Mouse (Mus musculus) T-helper 17 cell (primary cell): ENCODE measurements around the gene Ppp2r2c.
"Not testable (repeated sequence)": the region's sequence is repeated elsewhere in the genome, so short reads cannot be mapped to it uniquely, and the experiment has no call there.

Experiments
- in situ Hi-C, 2 experiments: fragments of 300-600 bp; cut with MboI, MseI; formaldehyde crosslinking; loops; 1 replicate in 1 of 2; 2 replicates in 1 of 2; pipeline ENCODE4 v1.15.1; 2025; ENCODE audit warnings: high pct_unique_total_duplicates in 2 of 2

Gene Ppp2r2c

DNA sequence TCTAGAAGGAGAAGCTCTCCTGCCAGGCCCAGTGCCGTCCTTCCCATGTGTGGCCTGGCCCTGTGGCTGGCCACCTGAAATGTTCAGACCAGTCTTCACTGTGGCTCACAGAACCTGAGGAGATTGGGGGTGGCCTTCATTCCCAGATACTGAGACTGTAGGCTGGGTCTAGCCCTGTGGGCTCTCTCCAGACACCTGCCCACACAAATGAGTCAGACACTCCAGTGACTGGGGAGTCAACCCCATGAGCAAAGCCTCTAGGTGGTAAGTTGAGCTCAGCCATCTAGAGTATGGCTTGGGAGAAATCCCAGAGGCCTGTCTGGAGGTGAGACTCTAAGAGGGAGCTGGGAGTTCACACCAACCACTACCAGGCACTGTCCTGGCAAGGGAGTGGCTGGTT is 53.6 kb downstream of the Ppp2r2c start:
- in situ Hi-C loops, result no loop called here

DNA sequence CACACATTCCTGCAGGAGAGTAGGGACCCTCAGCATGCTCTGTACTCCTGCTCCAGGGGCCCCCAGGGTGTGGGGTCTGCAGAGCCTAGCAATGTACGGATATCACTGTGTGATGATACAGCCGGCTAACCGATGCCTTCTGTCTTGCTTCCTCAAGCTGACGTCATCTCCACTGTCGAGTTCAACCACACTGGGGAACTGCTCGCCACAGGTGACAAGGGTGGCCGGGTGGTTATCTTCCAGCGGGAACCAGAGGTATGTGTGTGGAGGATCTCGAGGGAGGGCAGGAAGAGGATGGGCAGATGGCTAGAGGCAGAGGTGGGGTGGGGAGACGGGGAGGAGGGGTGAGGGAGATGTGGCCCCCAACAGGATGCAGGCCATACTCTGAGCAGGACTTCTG is 54.5 kb downstream of the Ppp2r2c start:
- in situ Hi-C loops, result no loop called here

DNA sequence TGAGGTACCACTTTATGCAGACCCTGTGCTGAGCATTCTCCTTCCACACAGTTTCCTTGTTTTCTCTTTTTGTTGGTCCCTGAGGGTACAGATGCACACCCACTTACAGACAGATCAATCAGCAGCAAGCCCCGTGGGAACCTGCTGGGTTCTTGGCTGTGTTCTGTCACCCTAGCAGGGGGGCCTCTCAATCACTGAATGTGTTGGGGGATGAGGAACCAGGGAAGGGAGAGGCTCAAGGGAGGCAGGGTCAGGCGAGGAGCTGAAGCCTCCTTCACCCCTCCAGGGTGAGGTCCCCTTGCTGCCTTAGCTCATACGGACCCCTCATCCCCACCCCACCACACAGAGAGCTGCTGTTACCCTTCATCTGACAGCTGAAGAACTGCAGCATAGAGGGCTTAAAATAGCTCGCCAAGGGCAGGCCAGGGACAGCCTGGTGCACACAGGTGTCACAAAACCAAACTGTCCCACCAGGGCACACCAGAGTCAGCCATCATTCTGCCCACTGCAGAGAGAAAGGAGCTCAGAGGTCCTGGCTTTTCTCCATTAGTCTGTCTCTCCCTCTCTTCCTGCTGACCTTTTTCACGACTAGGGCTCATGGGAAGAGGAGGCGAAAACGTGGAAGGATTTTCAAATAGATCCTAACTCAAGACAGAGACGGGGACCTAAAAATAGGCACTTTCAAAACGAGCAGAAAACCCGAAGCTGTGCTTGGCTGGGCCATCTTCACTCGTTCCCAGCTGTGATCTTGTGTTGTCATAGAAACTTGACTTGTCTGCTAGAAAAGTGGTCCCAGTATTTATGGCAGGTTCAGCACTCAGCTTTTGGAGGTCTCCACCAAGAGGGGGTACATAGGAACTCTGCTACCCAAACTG is 55.8 kb downstream of the Ppp2r2c start:
- in situ Hi-C loops, result no loop called here

DNA sequence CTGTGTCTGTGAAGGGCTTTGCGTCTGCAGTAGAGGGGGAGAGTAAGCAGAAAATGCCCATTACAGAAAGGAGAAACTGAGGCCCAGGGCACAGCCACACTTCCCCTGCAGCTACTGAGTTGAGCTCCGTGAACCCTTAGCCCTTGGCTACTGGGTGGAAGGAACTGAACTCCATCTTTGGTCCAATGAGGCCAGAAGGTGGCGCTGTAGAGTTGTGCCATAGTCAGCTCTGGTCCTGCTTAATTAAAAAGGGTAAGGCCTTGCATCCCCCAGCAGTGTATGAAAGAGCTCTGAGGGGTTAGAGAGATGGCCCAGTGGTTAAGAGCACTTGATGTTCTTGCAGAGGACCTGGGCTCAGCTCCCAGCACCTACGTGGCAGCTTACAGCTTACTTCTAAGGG is 60.4 kb downstream of the Ppp2r2c start:
- in situ Hi-C loops, result no loop called here

- in situ Hi-C loops, result no loop called here
Observed at GRCm38 (mm10) chr5:36929376-36929775, 61.1 kb downstream of the Ppp2r2c start.

GRCm38 (mm10) chr5:36933383-36933782 is 65.1 kb downstream of the Ppp2r2c start:
- in situ Hi-C loops, result no loop called here

DNA sequence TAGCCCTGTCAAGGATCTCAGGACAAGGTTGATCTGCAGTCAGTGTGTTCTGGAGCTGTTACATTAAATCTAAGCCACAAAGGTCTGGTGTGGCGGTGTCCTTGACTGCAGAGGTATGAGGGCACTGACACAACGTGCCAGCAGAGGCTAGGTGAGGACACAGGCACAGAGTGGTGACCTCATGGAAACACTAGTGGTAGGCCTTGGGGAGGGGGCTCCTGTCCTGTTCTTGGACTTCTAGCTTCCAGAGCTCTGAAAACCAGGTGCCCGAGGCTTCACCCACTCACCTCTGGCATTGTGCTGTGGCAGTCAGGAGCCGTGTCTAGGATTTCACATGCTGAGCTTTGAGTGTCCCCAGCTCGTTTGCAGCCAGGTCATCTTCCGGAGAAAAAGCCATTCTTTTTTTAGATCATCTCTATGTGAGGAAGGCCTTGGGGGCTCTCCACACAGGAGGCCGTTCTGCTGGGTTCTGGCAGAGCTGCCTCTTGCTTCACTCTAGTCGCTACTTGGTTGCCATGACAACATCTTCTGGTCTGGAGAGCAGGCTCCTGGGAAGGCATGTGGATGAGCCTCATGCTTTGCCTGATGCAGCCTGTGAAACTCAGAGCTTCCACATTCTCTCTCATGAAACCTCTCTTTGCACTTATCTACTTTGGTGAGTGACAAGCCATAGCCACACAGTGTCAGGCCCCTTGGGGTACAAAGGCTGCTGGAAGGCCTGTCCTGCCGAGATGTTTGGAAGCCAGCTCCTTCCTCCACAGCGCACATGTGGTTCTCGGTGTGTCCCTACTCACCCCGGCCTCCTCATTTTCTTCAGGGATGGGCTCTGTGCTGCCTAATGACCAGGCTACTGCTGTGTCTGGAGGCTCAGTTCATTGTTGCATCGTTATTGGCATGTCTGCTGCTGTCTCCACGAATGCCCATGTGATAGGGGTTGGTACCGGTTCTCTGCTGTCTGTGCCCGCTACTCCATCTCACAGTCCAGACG is 67.5 kb downstream of the Ppp2r2c start:
- in situ Hi-C loops, result no loop called here

DNA sequence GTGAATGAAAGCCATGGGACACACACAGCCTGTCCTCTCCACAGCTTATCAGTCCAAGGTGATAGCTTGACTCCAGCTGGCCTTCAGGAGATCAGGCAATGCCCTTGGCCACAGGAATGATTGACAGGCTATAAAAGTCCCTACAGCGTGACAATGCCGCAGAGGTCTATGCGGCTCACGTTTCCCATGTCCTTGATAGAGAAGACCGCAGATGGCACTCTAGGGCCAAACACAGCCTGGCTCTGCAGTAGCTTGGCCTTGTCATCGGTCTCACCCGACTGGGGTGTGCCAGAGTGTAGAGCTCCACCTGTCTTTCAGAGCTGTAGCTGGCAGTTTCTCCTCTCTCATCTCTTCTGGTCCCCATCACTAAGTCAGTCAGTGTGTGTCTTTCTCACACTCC is 68.2 kb downstream of the Ppp2r2c start:
- in situ Hi-C loops, result no loop called here

DNA sequence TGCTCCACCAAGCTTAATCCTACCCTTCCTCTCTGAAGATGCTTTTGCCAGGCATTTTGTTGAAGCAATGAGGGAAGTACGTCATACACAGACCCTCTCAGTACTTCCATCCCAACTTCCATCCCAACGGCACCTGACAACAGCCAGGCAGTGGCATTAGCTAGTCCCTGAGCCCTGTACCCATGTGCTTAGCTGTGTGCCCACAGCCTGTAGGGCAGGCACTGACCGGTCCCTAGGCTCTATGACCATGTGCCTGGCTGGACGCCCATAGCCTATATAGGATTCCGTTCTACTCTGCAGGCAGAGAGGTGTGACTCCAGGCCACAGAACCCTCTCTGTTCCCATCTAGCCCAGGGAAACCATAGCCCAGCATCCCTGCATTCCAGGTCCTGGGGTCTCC is 69.7 kb downstream of the Ppp2r2c start:
- in situ Hi-C loops, result no loop called here

- in situ Hi-C loops, result not testable (repeated sequence)
Observed at GRCm38 (mm10) chr5:36938991-36939390, 70.7 kb downstream of the Ppp2r2c start.

DNA sequence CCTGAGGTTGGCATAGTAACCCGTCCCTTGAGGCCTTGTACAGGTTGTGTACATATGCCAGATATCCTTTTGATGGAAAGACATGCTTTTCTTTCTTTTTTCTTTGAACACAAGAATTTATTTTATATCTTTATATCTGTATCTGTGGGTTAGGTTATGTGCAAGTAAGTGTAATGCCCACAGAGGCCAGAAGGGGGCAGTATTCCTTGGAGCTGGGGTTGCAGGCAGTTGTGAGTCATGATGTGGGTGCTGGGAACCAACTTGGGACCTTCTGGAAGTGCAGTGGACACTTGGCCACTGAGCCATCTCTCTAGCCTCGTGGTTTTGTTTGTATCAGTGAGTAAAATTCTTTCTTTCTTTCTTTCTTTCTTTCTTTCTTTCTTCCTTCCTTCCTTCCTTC is 74.1 kb downstream of the Ppp2r2c start:
- in situ Hi-C loops, result no loop called here

GRCm38 (mm10) chr5:36944552-36944951 is 76.2 kb downstream of the Ppp2r2c start:
- in situ Hi-C loops, result no loop called here

- in situ Hi-C loops, result no loop called here
Observed at GRCm38 (mm10) chr5:36945102-36945701, 76.9 kb downstream of the Ppp2r2c start.

GRCm38 (mm10) chr5:36945713-36946112 is 77.4 kb downstream of the Ppp2r2c start:
- in situ Hi-C loops, result no loop called here

DNA sequence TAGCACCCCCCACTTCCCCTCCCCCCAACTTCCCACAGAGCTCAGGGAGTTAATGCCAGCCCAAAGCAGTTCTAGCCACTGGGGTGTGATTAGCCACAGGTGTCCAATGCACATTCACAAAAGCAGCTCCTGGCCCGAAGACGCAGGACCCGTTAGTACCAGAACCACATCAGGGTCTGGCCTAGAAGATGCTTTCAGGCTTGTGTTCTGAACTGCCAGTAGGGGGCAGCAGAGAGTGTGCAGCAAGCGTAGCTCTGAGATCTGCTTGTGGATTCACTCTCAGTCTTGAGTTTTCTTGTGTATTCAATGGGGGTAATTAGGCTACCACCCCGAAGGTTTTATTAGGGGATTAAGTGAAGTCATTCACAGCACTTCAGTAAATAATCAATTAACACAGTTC is 78.1 kb downstream of the Ppp2r2c start:
- in situ Hi-C loops, result no loop called here

GRCm38 (mm10) chr5:36948831-36949230 is 80.5 kb downstream of the Ppp2r2c start:
- in situ Hi-C loops, result no loop called here

- in situ Hi-C loops, result loop anchor here in 1 of 2 experiments (10.0 kb wide), 1 partner anchor 54 kb away; no protein-coding TSS in a partner anchor
Observed at GRCm38 (mm10) chr5:36950871-36951270, 82.6 kb downstream of the Ppp2r2c start.

GRCm38 (mm10) chr5:36952311-36952710 is 84.0 kb downstream of the Ppp2r2c start:
- in situ Hi-C loops, result loop anchor here in 1 of 2 experiments (10.0 kb wide), 1 partner anchor 52 kb away; no protein-coding TSS in a partner anchor

DNA sequence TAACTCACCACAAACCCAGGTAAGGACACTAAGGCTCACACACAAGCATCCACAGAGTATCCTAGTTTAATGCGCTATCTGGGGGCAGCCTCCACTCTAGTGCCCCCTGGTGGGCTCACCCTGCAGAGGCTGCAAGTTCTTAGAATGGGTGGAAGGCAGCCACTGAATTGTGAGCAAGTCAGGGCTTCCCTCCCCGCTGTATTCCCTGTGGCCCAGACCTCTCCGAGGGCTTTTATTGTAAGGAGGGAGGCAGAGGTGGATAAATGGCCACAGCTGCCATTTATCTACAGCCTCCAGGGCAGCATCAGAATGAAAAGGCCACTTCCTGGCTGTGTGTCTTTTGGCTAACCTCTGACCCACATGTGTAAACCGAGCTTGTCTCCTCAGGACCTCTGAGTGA is 87.1 kb downstream of the Ppp2r2c start:
- in situ Hi-C loops, result loop anchor here (5.0 to 10.0 kb wide), 3 partner anchors 42 to 152 kb away; no protein-coding TSS in a partner anchor

GRCm38 (mm10) chr5:36958837-36959236 is 90.5 kb downstream of the Ppp2r2c start:
- in situ Hi-C loops, result loop anchor here (5.0 to 10.0 kb wide), 3 partner anchors 38 to 148 kb away; no protein-coding TSS in a partner anchor

- in situ Hi-C loops, result no loop called here
Observed at GRCm38 (mm10) chr5:36960501-36960900, 92.2 kb downstream of the Ppp2r2c start.
